Mouse (Mus musculus) lung, postnatal 10 days (tissue): Measurements from ENCODE around the gene Tm7sf3.

Source experiments
- DNase-seq: peaks from one replicate; pipeline ENCODE4 v3.0.0; 2021

Tm7sf3 gene

GRCm38 (mm10) chr6:146653197-146653596 is 10.6 kb upstream of the Tm7sf3 start:
- DNase-seq, result no peak

- no peak for DNase-seq
Observed at GRCm38 (mm10) chr6:146651431-146651830, 8.8 kb upstream of the Tm7sf3 start.

GRCm38 (mm10) chr6:146650013-146650412 is 7.4 kb upstream of the Tm7sf3 start:
- DNase-seq, result no peak

GRCm38 (mm10) chr6:146643184-146643570 is 553 bp upstream of the Tm7sf3 start:
- DNase-seq, result no peak

- DNase-seq, result no peak
Observed at GRCm38 (mm10) chr6:146641621-146642210, 908 bp downstream of the Tm7sf3 start.

GRCm38 (mm10) chr6:146640991-146641390 is 1.6 kb downstream of the Tm7sf3 start:
- no peak for DNase-seq

- no peak for DNase-seq
Observed at GRCm38 (mm10) chr6:146640068-146640965, 2.3 kb downstream of the Tm7sf3 start.

- DNase-seq, result no peak
Observed at GRCm38 (mm10) chr6:146636482-146636881, 6.1 kb downstream of the Tm7sf3 start.

- DNase-seq, result no peak
Observed at GRCm38 (mm10) chr6:146634759-146635606, 7.6 kb downstream of the Tm7sf3 start.

GRCm38 (mm10) chr6:146634015-146634722 is 8.5 kb downstream of the Tm7sf3 start:
- peak; percentile 82 for DNase-seq

GRCm38 (mm10) chr6:146633629-146634014 is 9.0 kb downstream of the Tm7sf3 start:
- DNase-seq, result peak; percentile 40

- no peak for DNase-seq
Observed at GRCm38 (mm10) chr6:146633097-146633496, 9.5 kb downstream of the Tm7sf3 start.

GRCm38 (mm10) chr6:146632403-146632802 is 10.2 kb downstream of the Tm7sf3 start:
- DNase-seq, result no peak

GRCm38 (mm10) chr6:146631847-146632246 is 10.8 kb downstream of the Tm7sf3 start:
- DNase-seq, result no peak

GRCm38 (mm10) chr6:146630961-146631360 is 11.7 kb downstream of the Tm7sf3 start:
- DNase-seq, result no peak

GRCm38 (mm10) chr6:146629781-146630756 is 12.6 kb downstream of the Tm7sf3 start:
- DNase-seq, result no peak

GRCm38 (mm10) chr6:146628123-146628522 is 14.5 kb downstream of the Tm7sf3 start:
- no peak for DNase-seq

GRCm38 (mm10) chr6:146616670-146617069 is 26.0 kb downstream of the Tm7sf3 start:
- DNase-seq, result no peak

- DNase-seq, result no peak
Observed at GRCm38 (mm10) chr6:146615891-146616290, 26.7 kb downstream of the Tm7sf3 start.

GRCm38 (mm10) chr6:146614541-146614940 is 28.1 kb downstream of the Tm7sf3 start:
- no peak for DNase-seq

- no peak for DNase-seq
Observed at GRCm38 (mm10) chr6:146613907-146614306, 28.7 kb downstream of the Tm7sf3 start.
